Mouse (Mus musculus) lung, embryonic 14.5 days (tissue): ENCODE results near the gene Pde1c. TPM values are rescaled to one million over a fixed set of nuclear protein-coding genes. Genes with fewer than 3 reads are reported as not detected.

Experiments used
- ATAC-seq: fragments of 200-750 bp; cut with Nextera tagmentation; 2 replicates; pipeline ENCODE4 v1.8.0; 2017; ENCODE audit warnings: mild to moderate bottlenecking, moderate TSS enrichment, moderate library complexity; ENCODE audit not compliant: insufficient read depth
- DNase-seq: peaks from one replicate; pipeline ENCODE4 v3.0.0-alpha.2; 2015
- H3K27ac ChIP-seq: fragments of 300-500 bp; sonication (generic); 2 replicates; pipeline ENCODE4 v1.5.1; 2014; ENCODE audit warnings: low read depth, mild to moderate bottlenecking, moderate library complexity
- H3K27me3 ChIP-seq: fragments of 300-500 bp; sonication (generic); 2 replicates; pipeline ENCODE4 v1.6.1; 2014; ENCODE audit warnings: low read length, control low read depth; ENCODE audit not compliant: insufficient read depth
- H3K36me3 ChIP-seq: fragments of 300-500 bp; sonication (generic); 2 replicates; pipeline ENCODE4 v1.6.1; 2014; ENCODE audit warnings: control low read depth; ENCODE audit not compliant: insufficient read depth
- H3K4me1 ChIP-seq: fragments of 300-500 bp; sonication (generic); 2 replicates; pipeline ENCODE4 v1.6.1; 2014; ENCODE audit warnings: antibody characterized with exemption, control low read depth; ENCODE audit not compliant: insufficient read depth
- H3K4me2 ChIP-seq: fragments of 300-500 bp; sonication (generic); 2 replicates; pipeline ENCODE4 v1.6.1; 2014; ENCODE audit warnings: mild to moderate bottlenecking
- H3K4me3 ChIP-seq: fragments of 300-500 bp; sonication (generic); 2 replicates; pipeline ENCODE4 v1.5.1; 2014; ENCODE audit warnings: low read depth, low read length
- H3K9ac ChIP-seq: fragments of 300-500 bp; sonication (generic); 2 replicates; pipeline ENCODE4 v1.6.1; 2014
- H3K9me3 ChIP-seq: fragments of 300-500 bp; sonication (generic); 2 replicates; pipeline ENCODE4 v1.6.1; 2016; ENCODE audit warnings: low read depth, low read length, control low read depth
- CTCF ChIP-seq: IDR thresholded peaks from 2 replicates; pipeline ENCODE4 v1.5.1; 2016; ENCODE audit warnings: antibody characterized with exemption, low read depth
- WGBS: fragments of 180-500 bp; shearing (Covaris S2); extraction: QIAGEN DNeasy Blood & Tissue Kit; methylation state at CpG from one replicate; pipeline ENCODE4 v1.1.7; 2014; 5-methylcytosine and 5-hydroxymethylcytosine counted together
- polyA plus RNA-seq: library from polyadenylated mRNA; unstranded; fragments of >200 nt; fragmentation: Nextera tagmentation; extraction: Ambion mirVana; gene quantifications from 2 replicates; pipeline ENCODE4 v1.2.1, GENCODE M21; 2014

Gene Pde1c
- polyA plus RNA-seq, 1 experiment from 2014 or later = 0.92 TPM

GRCm38 (mm10) chr6:56331432-56331831, 237.5 kb downstream of the Pde1c start:
- Histone ChIP-seq H3K36me3 (no peaks in the 10 kb centered on the region), H3K27me3 (no peaks in the 10 kb centered on the region), H3K4me1 (no peaks in the 10 kb centered on the region), H3K9ac (no peak overlapping the region), H3K27ac (no peak overlapping the region), H3K4me2 (no peak overlapping the region), H3K9me3 (no peaks in the 10 kb centered on the region), H3K4me3 (no peak overlapping the region)
- ATAC-seq = no peak
- WGBS = 84% methylated on average over 6 of the region's 6 CpGs
- no peak for TF ChIP-seq CTCF
- DNase-seq = no peak

- Histone ChIP-seq H3K9ac (no peak overlapping the region), H3K27me3 (no peaks in the 10 kb centered on the region), H3K4me3 (no peak overlapping the region), H3K4me1 (no peaks in the 10 kb centered on the region), H3K9me3 (no peaks in the 10 kb centered on the region), H3K36me3 (no peaks in the 10 kb centered on the region), H3K27ac (no peak overlapping the region), H3K4me2 (no peak overlapping the region)
- no peak for DNase-seq
- no peak for TF ChIP-seq CTCF
- 74% methylated on average over 1 of the region's 1 CpGs for WGBS
- no peak for ATAC-seq
Measured at GRCm38 (mm10) chr6:56328103-56328502, 240.8 kb downstream of the Pde1c start.

- Histone ChIP-seq H3K4me3 (no peak overlapping the region), H3K9me3 (no peaks in the 10 kb centered on the region), H3K9ac (no peak overlapping the region), H3K36me3 (no peaks in the 10 kb centered on the region), H3K27ac (no peak overlapping the region), H3K4me2 (no peak overlapping the region), H3K27me3 (no peaks in the 10 kb centered on the region), H3K4me1 (no peaks in the 10 kb centered on the region)
- no peak for TF ChIP-seq CTCF
- peak; percentile 4 for DNase-seq
- WGBS = 9% methylated on average over 3 of the region's 3 CpGs
- ATAC-seq = no peak
Measured at GRCm38 (mm10) chr6:56322799-56323198, 246.1 kb downstream of the Pde1c start.

- Histone ChIP-seq H3K4me1 (no peaks in the 10 kb centered on the region), H3K27ac (no peak overlapping the region), H3K9me3 (no peaks in the 10 kb centered on the region), H3K4me2 (no peak overlapping the region), H3K27me3 (no peaks in the 10 kb centered on the region), H3K36me3 (no peaks in the 10 kb centered on the region), H3K9ac (no peak overlapping the region), H3K4me3 (no peak overlapping the region)
- DNase-seq = no peak
- no peak for ATAC-seq
- no peak for TF ChIP-seq CTCF
Measured at GRCm38 (mm10) chr6:56310318-56310717, 258.6 kb downstream of the Pde1c start.

- Histone ChIP-seq H3K9me3 (no peaks in the 10 kb centered on the region), H3K27ac (no peak overlapping the region), H3K9ac (no peak overlapping the region), H3K4me1 (no peaks in the 10 kb centered on the region), H3K36me3 (no peaks in the 10 kb centered on the region), H3K27me3 (no peaks in the 10 kb centered on the region), H3K4me2 (no peak overlapping the region), H3K4me3 (no peak overlapping the region)
- WGBS = 73% methylated on average over 2 of the region's 2 CpGs
- DNase-seq (no peak), ATAC-seq (no peak)
- no peak for TF ChIP-seq CTCF
Measured at GRCm38 (mm10) chr6:56306066-56306465, 262.8 kb downstream of the Pde1c start.

- no peak overlapping the region for H3K9ac ChIP-seq
- no peak for DNase-seq
- TF ChIP-seq CTCF = no peak
- H3K36me3 ChIP-seq = no peaks in the 10 kb centered on the region
- H3K27ac ChIP-seq = no peak overlapping the region
- no peak overlapping the region for H3K4me3 ChIP-seq
- H3K4me1 ChIP-seq = no peaks in the 10 kb centered on the region
- no peak overlapping the region for H3K4me2 ChIP-seq
- no peaks in the 10 kb centered on the region for H3K27me3 ChIP-seq
- ATAC-seq = no peak
- 53% methylated on average over 1 of the region's 1 CpGs for WGBS
- no peaks in the 10 kb centered on the region for H3K9me3 ChIP-seq
Measured at GRCm38 (mm10) chr6:56292176-56292575, 276.7 kb downstream of the Pde1c start.

GRCm38 (mm10) chr6:56289307-56289706, 279.6 kb downstream of the Pde1c start:
- no peak for DNase-seq
- Histone ChIP-seq H3K4me2 (no peak overlapping the region), H3K4me3 (no peak overlapping the region), H3K9me3 (no peaks in the 10 kb centered on the region), H3K36me3 (no peaks in the 10 kb centered on the region), H3K27ac (no peak overlapping the region), H3K27me3 (no peaks in the 10 kb centered on the region), H3K4me1 (no peaks in the 10 kb centered on the region), H3K9ac (no peak overlapping the region)
- ATAC-seq = no peak
- 58% methylated on average over 2 of the region's 2 CpGs for WGBS
- no peak for TF ChIP-seq CTCF

GRCm38 (mm10) chr6:56284821-56285220, 284.1 kb downstream of the Pde1c start:
- Histone ChIP-seq H3K4me1 (no peaks in the 10 kb centered on the region), H3K9me3 (no peaks in the 10 kb centered on the region), H3K27ac (no peak overlapping the region), H3K4me3 (no peak overlapping the region), H3K9ac (no peak overlapping the region), H3K4me2 (no peak overlapping the region), H3K36me3 (no peaks in the 10 kb centered on the region), H3K27me3 (no peaks in the 10 kb centered on the region)
- no peak for ATAC-seq
- no peak for TF ChIP-seq CTCF
- no peak for DNase-seq
- WGBS = 77% methylated on average over 4 of the region's 4 CpGs
